Mouse (Mus musculus): ENCODE measurements around the gene Slc27a2. TPM values are rescaled to one million over a fixed set of nuclear protein-coding genes. Genes with fewer than 3 reads are reported as not detected.

Gene Slc27a2
- total RNA-seq, 2 experiments from 2014 or later, result 0.11 to 0.26 TPM

Other genes with a start within 250 kb of the Slc27a2 start
- gene Atp8b4, start 51.7 kb upstream of the Slc27a2 start, total RNA-seq (2021), result under 1 TPM; 0.25 to 0.52 TPM
- gene Hdc, start 66.9 kb downstream of the Slc27a2 start, total RNA-seq (2021), result 1 to 10 TPM; 1.5 to 1.8 TPM
- 10 to 100 TPM; 13.0 to 16.0 TPM for gene Gabpb1, start 123.9 kb downstream of the Slc27a2 start, total RNA-seq (2021)
- 10 to 100 TPM; 27.9 to 28.4 TPM for gene Usp8, start 154.9 kb downstream of the Slc27a2 start, total RNA-seq (2021)
- not detected for gene Usp50, start 231.1 kb downstream of the Slc27a2 start, total RNA-seq (2021)

Data from heart, postnatal 25 days (tissue).